Mouse (Mus musculus): Measurements from ENCODE around the gene Podxl2. TPM values are rescaled to one million over a fixed set of nuclear protein-coding genes. Genes with fewer than 3 reads are reported as not detected.

The Podxl2 gene
- polyA plus RNA-seq, 1 experiment from 2014 or later = 36.3 TPM

DNA sequence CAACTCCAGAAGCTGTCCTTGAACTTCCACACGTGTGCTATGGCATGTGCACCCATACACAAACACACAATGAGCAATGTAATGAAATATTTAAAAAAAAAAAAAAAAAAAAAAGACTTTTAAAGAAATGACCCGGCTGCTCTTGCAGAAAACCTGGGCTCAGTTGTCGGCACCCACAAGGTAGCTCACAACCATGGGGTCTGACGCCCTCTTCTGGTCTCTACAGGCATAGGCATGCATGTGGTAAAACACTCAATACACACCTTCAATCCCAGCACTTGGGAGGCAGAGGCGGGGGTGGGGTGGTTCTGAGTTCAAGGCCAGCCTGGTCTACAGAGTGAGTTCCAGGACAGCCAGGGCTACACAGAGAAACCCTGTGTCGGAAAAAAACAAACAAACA is 21.1 kb upstream of the Podxl2 start:
- Histone ChIP-seq H3K4me1 (replicated peaks; ENCODE audit: control insufficient read depth, insufficient read depth, low read length) (0 out of 2 replicates have a peak, but pooled peaks cover 1% of the 10 kb centered on the region), H3K27me3 (replicated peaks; ENCODE audit: control insufficient read depth, insufficient read depth, low read length) (no peaks in the 10 kb centered on the region), H3K36me3 (ENCODE audit: control insufficient read depth, insufficient read depth) (peaks cover 28% of the 10 kb centered on the region), H3K4me3 (ENCODE audit: low read depth, low read length) (no peak overlapping the region), H3K4me2 (replicated peaks; ENCODE audit: low read depth) (no peak overlapping the region), H3K9ac (ENCODE audit: low read depth, low read length) (no peak overlapping the region), H3K9me3 (ENCODE audit: control insufficient read depth) (no peaks in the 10 kb centered on the region), H3K27ac (ENCODE audit: low read depth, low read length) (no peak overlapping the region)
- TF ChIP-seq CTCF (IDR thresholded peaks at IDR 0.05; ENCODE audit: low read depth) = 0 out of 2 replicates have a peak, but pooled peaks have one; percentile 27
- no peak for ATAC-seq
- WGBS = 82% methylated on average over 6 of the region's 6 CpGs

- Histone ChIP-seq H3K27ac (ENCODE audit: low read depth, low read length) (no peak overlapping the region), H3K27me3 (replicated peaks; ENCODE audit: control insufficient read depth, insufficient read depth, low read length) (no peaks in the 10 kb centered on the region), H3K4me3 (ENCODE audit: low read depth, low read length) (no peak overlapping the region), H3K36me3 (ENCODE audit: control insufficient read depth, insufficient read depth) (peaks cover 48% of the 10 kb centered on the region), H3K4me1 (replicated peaks; ENCODE audit: control insufficient read depth, insufficient read depth, low read length) (no peaks in the 10 kb centered on the region), H3K9ac (ENCODE audit: low read depth, low read length) (no peak overlapping the region), H3K9me3 (ENCODE audit: control insufficient read depth) (no peaks in the 10 kb centered on the region), H3K4me2 (replicated peaks; ENCODE audit: low read depth) (no peak overlapping the region)
- peak; percentile 94 for TF ChIP-seq CTCF (IDR thresholded peaks at IDR 0.05; ENCODE audit: low read depth)
- 48% methylated on average over 5 of the region's 5 CpGs for WGBS
- no peak for ATAC-seq
Observed at GRCm38 (mm10) chr6:88893559-88893958, 18.7 kb upstream of the Podxl2 start.

- no peak overlapping the region for H3K4me2 ChIP-seq (replicated peaks; ENCODE audit: low read depth)
- no peaks in the 10 kb centered on the region for H3K27me3 ChIP-seq (replicated peaks; ENCODE audit: control insufficient read depth, insufficient read depth, low read length)
- no peaks in the 10 kb centered on the region for H3K9me3 ChIP-seq (ENCODE audit: control insufficient read depth)
- peak overlapping the region; percentile 7; the same call in 1 of the 2 replicates for H3K27ac ChIP-seq (ENCODE audit: low read depth, low read length)
- 84% methylated on average over 7 of the region's 7 CpGs for WGBS
- no peaks in the 10 kb centered on the region for H3K4me1 ChIP-seq (replicated peaks; ENCODE audit: control insufficient read depth, insufficient read depth, low read length)
- TF ChIP-seq CTCF (IDR thresholded peaks at IDR 0.05; ENCODE audit: low read depth) = no peak
- H3K36me3 ChIP-seq (ENCODE audit: control insufficient read depth, insufficient read depth) = peaks cover 74% of the 10 kb centered on the region
- ATAC-seq = no peak
- H3K4me3 ChIP-seq (ENCODE audit: low read depth, low read length) = no peak overlapping the region
- H3K9ac ChIP-seq (ENCODE audit: low read depth, low read length) = no peak overlapping the region
Observed at GRCm38 (mm10) chr6:88890832-88891231, 16.0 kb upstream of the Podxl2 start.

- Histone ChIP-seq H3K27me3 (replicated peaks; ENCODE audit: control insufficient read depth, insufficient read depth, low read length) (no peaks in the 10 kb centered on the region), H3K27ac (ENCODE audit: low read depth, low read length) (peak overlapping the region; percentile 80), H3K4me3 (ENCODE audit: low read depth, low read length) (no peak overlapping the region), H3K36me3 (ENCODE audit: control insufficient read depth, insufficient read depth) (peaks cover 74% of the 10 kb centered on the region), H3K4me2 (replicated peaks; ENCODE audit: low read depth) (0 out of 2 replicates have a peak overlapping the region, but pooled peaks have one; percentile 21), H3K4me1 (replicated peaks; ENCODE audit: control insufficient read depth, insufficient read depth, low read length) (no peaks in the 10 kb centered on the region), H3K9ac (ENCODE audit: low read depth, low read length) (no peak overlapping the region), H3K9me3 (ENCODE audit: control insufficient read depth) (no peaks in the 10 kb centered on the region)
- 75% methylated on average over 13 of the region's 13 CpGs for whole genome bisulfite sequencing
- no peak for TF ChIP-seq CTCF (IDR thresholded peaks at IDR 0.05; ENCODE audit: low read depth)
- peak; percentile 50 for ATAC-seq
Observed at GRCm38 (mm10) chr6:88889410-88890042, 14.7 kb upstream of the Podxl2 start.

DNA sequence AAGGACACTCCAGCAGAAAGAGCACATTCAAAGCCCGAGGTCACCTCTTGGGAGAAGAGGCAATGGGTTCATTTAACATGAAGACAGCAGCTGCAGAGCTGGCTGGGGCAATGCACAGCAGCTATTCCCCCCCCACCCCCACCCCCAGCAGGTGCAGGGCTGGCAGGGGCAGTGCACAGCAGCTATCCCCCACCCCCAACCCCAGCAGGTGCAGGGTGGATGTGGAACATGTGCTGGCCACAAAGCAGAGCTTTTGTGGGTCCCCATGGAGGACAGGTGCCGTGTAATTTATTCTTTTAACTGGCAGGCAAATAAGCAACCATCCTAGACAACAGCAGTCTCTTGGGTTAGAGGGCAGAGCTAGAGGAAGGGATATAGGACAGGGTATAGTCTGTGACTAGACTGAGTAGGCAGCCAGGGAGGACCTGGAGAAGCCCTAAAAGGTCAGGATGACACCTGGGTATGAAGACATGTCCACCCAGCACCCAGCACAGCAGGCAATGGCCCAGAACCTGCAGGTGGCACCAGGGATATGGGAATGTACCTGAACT is 11.6 kb upstream of the Podxl2 start:
- Histone ChIP-seq H3K9me3 (ENCODE audit: control insufficient read depth) (no peaks in the 10 kb centered on the region), H3K4me2 (replicated peaks; ENCODE audit: low read depth) (no peak overlapping the region), H3K4me3 (ENCODE audit: low read depth, low read length) (no peak overlapping the region), H3K27ac (ENCODE audit: low read depth, low read length) (no peak overlapping the region), H3K36me3 (ENCODE audit: control insufficient read depth, insufficient read depth) (peaks cover 80% of the 10 kb centered on the region), H3K9ac (ENCODE audit: low read depth, low read length) (no peak overlapping the region), H3K4me1 (replicated peaks; ENCODE audit: control insufficient read depth, insufficient read depth, low read length) (no peaks in the 10 kb centered on the region), H3K27me3 (replicated peaks; ENCODE audit: control insufficient read depth, insufficient read depth, low read length) (no peaks in the 10 kb centered on the region)
- ATAC-seq = no peak
- no peak for TF ChIP-seq CTCF (IDR thresholded peaks at IDR 0.05; ENCODE audit: low read depth)
- WGBS = 79% methylated on average over 2 of the region's 2 CpGs

DNA sequence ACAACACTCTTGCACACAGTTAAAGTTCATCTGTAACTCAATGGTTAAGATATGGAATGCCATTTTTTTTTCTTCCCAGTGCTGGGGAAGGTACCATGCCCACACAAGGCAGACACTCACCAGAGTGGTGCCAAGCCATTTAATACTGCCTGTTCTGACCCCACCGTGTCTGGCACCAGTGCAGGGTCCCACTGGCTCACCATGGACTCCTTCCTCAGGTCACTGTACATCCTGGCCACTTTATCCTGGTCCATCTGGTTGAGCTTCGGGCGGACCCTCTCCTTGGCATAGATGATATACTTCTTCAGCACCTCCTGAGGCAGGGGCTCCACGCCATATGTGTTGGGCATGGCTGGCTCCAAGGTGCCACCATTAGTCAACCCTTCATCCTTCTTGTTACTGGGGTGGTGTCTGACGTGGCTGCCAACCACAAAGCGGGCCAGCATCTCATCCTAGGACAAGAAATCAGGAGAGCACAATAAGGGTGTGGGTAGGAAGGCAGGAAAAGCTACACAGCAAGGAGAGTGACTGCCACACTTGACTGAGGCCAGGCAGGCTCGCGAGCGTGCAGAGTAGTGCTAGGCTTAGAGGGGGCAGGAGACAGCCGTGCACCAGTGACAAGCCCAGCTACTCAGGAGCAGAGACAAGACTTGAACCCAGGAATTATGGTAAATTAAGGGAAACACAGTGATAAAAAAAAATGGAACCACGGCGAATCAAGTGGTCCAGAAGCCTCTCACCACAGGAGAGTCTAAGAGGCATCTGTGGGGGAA is 11.0 kb upstream of the Podxl2 start:
- Histone ChIP-seq H3K27ac (ENCODE audit: low read depth, low read length) (no peak overlapping the region), H3K36me3 (ENCODE audit: control insufficient read depth, insufficient read depth) (peaks cover 78% of the 10 kb centered on the region), H3K27me3 (replicated peaks; ENCODE audit: control insufficient read depth, insufficient read depth, low read length) (no peaks in the 10 kb centered on the region), H3K4me2 (replicated peaks; ENCODE audit: low read depth) (no peak overlapping the region), H3K4me3 (ENCODE audit: low read depth, low read length) (no peak overlapping the region), H3K4me1 (replicated peaks; ENCODE audit: control insufficient read depth, insufficient read depth, low read length) (no peaks in the 10 kb centered on the region), H3K9ac (ENCODE audit: low read depth, low read length) (no peak overlapping the region), H3K9me3 (ENCODE audit: control insufficient read depth) (no peaks in the 10 kb centered on the region)
- TF ChIP-seq CTCF (IDR thresholded peaks at IDR 0.05; ENCODE audit: low read depth) = no peak
- 93% methylated on average over 12 of the region's 12 CpGs for WGBS
- ATAC-seq = no peak
